Mouse (Mus musculus) forebrain, embryonic 13.5 days (tissue): ENCODE results near the gene Ubl7. TPM values are rescaled to one million over a fixed set of nuclear protein-coding genes. Genes with fewer than 3 reads are reported as not detected.

ENCODE experiments used
- ATAC-seq: fragments of 200-750 bp; cut with Nextera tagmentation; 2 replicates; pipeline ENCODE4 v1.8.0; 2017
- H3K27ac ChIP-seq: fragments of 300-500 bp; sonication (generic); 2 replicates; pipeline ENCODE4 v1.5.1; 2015; ENCODE audit warnings: inconsistent platforms, mild to moderate bottlenecking, moderate library complexity
- H3K27me3 ChIP-seq: fragments of 300-500 bp; sonication (generic); 2 replicates; pipeline ENCODE4 v1.6.1; 2015; ENCODE audit warnings: mild to moderate bottlenecking, inconsistent platforms
- H3K36me3 ChIP-seq: fragments of 300-500 bp; sonication (generic); 2 replicates; pipeline ENCODE4 v1.6.1; 2015; ENCODE audit warnings: mild to moderate bottlenecking, inconsistent platforms; ENCODE audit not compliant: poor library complexity, severe bottlenecking
- H3K4me1 ChIP-seq: fragments of 300-500 bp; sonication (generic); 2 replicates; pipeline ENCODE4 v1.6.1; 2015; ENCODE audit warnings: inconsistent platforms
- H3K4me2 ChIP-seq: fragments of 300-500 bp; sonication (generic); 2 replicates; pipeline ENCODE4 v1.6.1; 2015; ENCODE audit warnings: inconsistent platforms, mild to moderate bottlenecking, moderate library complexity
- H3K4me3 ChIP-seq: fragments of 300-500 bp; sonication (generic); 2 replicates; pipeline ENCODE4 v1.5.1; 2015; ENCODE audit warnings: mild to moderate bottlenecking, inconsistent platforms
- H3K9ac ChIP-seq: fragments of 300-500 bp; sonication (generic); 2 replicates; pipeline ENCODE4 v1.6.1; 2015; ENCODE audit warnings: mild to moderate bottlenecking, inconsistent platforms
- H3K9me3 ChIP-seq: fragments of 300-500 bp; sonication (generic); replicated peaks from 2 replicates; pipeline ENCODE4 v1.6.1; 2016; ENCODE audit warnings: inconsistent platforms
- WGBS: fragments of 180-500 bp; shearing (Covaris S2); methylation state at CpG from one replicate; pipeline ENCODE4 v1.1.7; 2015; 5-methylcytosine and 5-hydroxymethylcytosine counted together
- polyA plus RNA-seq: library from polyadenylated mRNA; unstranded; fragments of >200 nt; fragmentation: Nextera tagmentation; extraction: Ambion mirVana; gene quantifications from 2 replicates; pipeline ENCODE4 v1.2.1, GENCODE M21; 2015

Gene Ubl7
- polyA plus RNA-seq, 1 experiment from 2014 or later = 165 TPM

GRCm38 (mm10) chr9:57951993-57952392, 41.2 kb downstream of the Ubl7 start:
- Histone ChIP-seq H3K36me3 (peaks cover 24% of the 10 kb centered on the region), H3K27ac (no peak overlapping the region), H3K27me3 (no peaks in the 10 kb centered on the region), H3K4me2 (no peak overlapping the region), H3K9me3 (no peaks in the 10 kb centered on the region), H3K9ac (0 out of 2 replicates have a peak overlapping the region, but pooled peaks have one; percentile 9), H3K4me3 (no peak overlapping the region), H3K4me1 (peaks cover 30% of the 10 kb centered on the region)
- no peak for ATAC-seq
- 72% methylated on average over 6 of the region's 6 CpGs for WGBS

DNA sequence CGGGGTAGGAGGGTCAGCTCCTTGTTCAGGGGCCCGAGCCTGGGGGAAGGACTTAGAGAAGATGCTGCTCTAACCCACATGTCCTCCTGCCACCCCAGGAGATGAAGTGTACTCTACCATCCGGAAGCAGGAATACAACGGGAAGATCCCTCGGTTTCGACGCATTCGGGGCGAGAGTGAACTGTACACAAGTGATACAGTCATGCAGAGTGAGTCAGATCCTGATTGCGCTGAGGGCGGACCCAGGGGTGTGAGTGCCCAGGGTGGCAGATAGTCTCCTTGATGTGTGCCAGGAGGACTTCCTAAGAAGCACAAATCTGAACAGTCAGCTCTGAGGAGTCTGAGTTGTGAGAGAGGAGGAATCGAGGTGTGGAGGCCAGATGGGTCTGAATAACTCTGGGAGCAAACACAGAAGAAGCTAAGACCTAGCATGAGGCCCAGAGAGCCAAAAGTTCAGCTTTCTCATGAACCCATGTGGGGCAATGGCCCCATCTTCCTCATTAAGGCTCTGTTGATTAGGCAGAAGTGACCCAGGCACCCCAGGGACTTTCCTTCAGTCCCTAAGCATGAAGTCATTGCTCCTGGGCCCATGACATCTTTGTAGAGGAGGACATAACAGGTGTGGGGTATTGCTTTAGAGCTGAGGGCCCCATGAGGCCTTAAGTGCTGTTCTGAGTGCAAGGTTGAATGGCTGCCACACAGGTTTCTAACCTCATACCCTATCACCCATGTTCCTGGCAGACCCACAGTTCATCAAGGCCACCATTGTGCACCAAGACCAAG, 44.4 kb downstream of the Ubl7 start:
- ATAC-seq = no peak
- Histone ChIP-seq H3K9ac (no peak overlapping the region), H3K27ac (no peak overlapping the region), H3K4me3 (no peak overlapping the region), H3K27me3 (no peaks in the 10 kb centered on the region), H3K4me2 (no peak overlapping the region), H3K9me3 (no peaks in the 10 kb centered on the region), H3K36me3 (peaks cover 47% of the 10 kb centered on the region), H3K4me1 (peaks cover 14% of the 10 kb centered on the region)
- 92% methylated on average over 12 of the region's 12 CpGs for WGBS

GRCm38 (mm10) chr9:57955764-57956163, 45.0 kb downstream of the Ubl7 start:
- ATAC-seq = no peak
- Histone ChIP-seq H3K9ac (no peak overlapping the region), H3K27ac (no peak overlapping the region), H3K4me1 (peaks cover 7% of the 10 kb centered on the region), H3K27me3 (no peaks in the 10 kb centered on the region), H3K36me3 (peaks cover 53% of the 10 kb centered on the region), H3K4me2 (no peak overlapping the region), H3K4me3 (no peak overlapping the region), H3K9me3 (no peaks in the 10 kb centered on the region)
- WGBS = 85% methylated on average over 6 of the region's 6 CpGs

DNA sequence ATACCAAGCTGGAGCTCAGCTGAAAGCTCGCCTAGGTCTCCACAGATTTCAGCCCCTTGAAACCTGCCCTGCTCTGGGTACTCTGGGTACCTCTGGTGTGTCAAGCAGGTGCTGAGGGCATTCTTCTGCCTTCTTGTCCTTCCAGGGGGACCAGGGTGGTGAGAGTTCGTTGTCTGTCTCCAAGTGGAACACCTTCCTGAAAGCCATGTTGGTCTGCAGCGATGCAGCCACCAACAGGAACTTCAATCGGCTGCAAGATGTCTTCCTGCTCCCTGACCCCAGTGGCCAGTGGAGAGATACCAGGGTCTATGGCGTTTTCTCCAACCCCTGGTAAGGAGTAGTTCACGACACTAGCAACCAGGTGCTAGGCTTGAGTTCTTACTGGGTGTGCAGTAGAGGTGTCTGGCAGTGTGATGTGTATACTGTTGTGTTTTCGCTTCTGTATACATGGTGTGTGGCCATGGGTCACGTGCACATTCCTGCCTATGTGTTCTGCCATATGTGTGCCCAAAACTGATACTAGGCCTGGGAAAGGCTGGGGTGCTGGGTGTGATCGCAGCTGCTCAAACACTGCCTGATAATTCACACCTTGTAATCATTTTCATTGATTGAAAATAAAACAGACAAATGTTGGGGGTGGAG, 45.5 kb downstream of the Ubl7 start:
- Histone ChIP-seq H3K4me1 (peaks cover 2% of the 10 kb centered on the region), H3K9ac (no peak overlapping the region), H3K9me3 (no peaks in the 10 kb centered on the region), H3K36me3 (peaks cover 58% of the 10 kb centered on the region), H3K27ac (no peak overlapping the region), H3K4me2 (no peak overlapping the region), H3K4me3 (no peak overlapping the region), H3K27me3 (no peaks in the 10 kb centered on the region)
- WGBS = 89% methylated on average over 9 of the region's 9 CpGs
- no peak for ATAC-seq

GRCm38 (mm10) chr9:57956838-57957236, 46.1 kb downstream of the Ubl7 start:
- H3K4me3 ChIP-seq = no peak overlapping the region
- H3K36me3 ChIP-seq = peaks cover 63% of the 10 kb centered on the region
- WGBS = 85% methylated on average over 5 of the region's 5 CpGs

GRCm38 (mm10) chr9:57958615-57959014, 47.8 kb downstream of the Ubl7 start:
- H3K9ac ChIP-seq = no peak overlapping the region
- no peaks in the 10 kb centered on the region for H3K9me3 ChIP-seq
- no peak overlapping the region for H3K4me2 ChIP-seq
- no peaks in the 10 kb centered on the region for H3K27me3 ChIP-seq
- H3K4me3 ChIP-seq = no peak overlapping the region
- H3K27ac ChIP-seq = no peak overlapping the region
- 83% methylated on average over 1 of the region's 1 CpGs for WGBS
- H3K36me3 ChIP-seq = peaks cover 72% of the 10 kb centered on the region
- no peaks in the 10 kb centered on the region for H3K4me1 ChIP-seq
- ATAC-seq = no peak

More at GRCm38 (mm10) chr9:57956838-57957236, 46.1 kb downstream of the Ubl7 start:
- no peak overlapping the region for H3K4me2 ChIP-seq
- H3K4me1 ChIP-seq = no peaks in the 10 kb centered on the region
- no peak overlapping the region for H3K9ac ChIP-seq
- no peaks in the 10 kb centered on the region for H3K9me3 ChIP-seq
- no peaks in the 10 kb centered on the region for H3K27me3 ChIP-seq
- H3K27ac ChIP-seq = no peak overlapping the region
- ATAC-seq = no peak

DNA sequence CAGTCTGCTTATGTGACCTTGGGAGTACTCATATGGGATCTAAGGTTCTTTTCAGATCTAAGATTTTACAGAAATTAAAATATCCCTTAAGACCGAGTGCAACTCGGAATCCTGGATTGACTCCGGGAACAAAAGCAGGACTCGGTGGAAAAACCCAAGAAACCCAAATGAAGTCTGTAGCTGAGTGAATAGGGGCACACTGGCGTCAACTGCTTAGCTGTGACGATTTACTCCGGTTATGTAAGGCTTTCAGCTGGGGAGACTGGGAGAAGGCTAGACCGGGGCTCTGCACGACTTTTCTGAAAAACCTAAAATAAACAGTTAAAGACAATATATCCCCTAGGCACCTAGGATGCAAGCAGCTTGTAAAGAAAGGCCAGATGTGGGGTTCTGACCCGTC, 48.6 kb downstream of the Ubl7 start:
- H3K27ac ChIP-seq = no peak overlapping the region
- WGBS = 80% methylated on average over 10 of the region's 10 CpGs
- ATAC-seq = no peak
- no peak overlapping the region for H3K4me3 ChIP-seq
- peaks cover 72% of the 10 kb centered on the region for H3K36me3 ChIP-seq
- H3K9ac ChIP-seq = no peak overlapping the region
- H3K27me3 ChIP-seq = no peaks in the 10 kb centered on the region
- no peaks in the 10 kb centered on the region for H3K4me1 ChIP-seq
- H3K4me2 ChIP-seq = no peak overlapping the region
- H3K9me3 ChIP-seq = no peaks in the 10 kb centered on the region

DNA sequence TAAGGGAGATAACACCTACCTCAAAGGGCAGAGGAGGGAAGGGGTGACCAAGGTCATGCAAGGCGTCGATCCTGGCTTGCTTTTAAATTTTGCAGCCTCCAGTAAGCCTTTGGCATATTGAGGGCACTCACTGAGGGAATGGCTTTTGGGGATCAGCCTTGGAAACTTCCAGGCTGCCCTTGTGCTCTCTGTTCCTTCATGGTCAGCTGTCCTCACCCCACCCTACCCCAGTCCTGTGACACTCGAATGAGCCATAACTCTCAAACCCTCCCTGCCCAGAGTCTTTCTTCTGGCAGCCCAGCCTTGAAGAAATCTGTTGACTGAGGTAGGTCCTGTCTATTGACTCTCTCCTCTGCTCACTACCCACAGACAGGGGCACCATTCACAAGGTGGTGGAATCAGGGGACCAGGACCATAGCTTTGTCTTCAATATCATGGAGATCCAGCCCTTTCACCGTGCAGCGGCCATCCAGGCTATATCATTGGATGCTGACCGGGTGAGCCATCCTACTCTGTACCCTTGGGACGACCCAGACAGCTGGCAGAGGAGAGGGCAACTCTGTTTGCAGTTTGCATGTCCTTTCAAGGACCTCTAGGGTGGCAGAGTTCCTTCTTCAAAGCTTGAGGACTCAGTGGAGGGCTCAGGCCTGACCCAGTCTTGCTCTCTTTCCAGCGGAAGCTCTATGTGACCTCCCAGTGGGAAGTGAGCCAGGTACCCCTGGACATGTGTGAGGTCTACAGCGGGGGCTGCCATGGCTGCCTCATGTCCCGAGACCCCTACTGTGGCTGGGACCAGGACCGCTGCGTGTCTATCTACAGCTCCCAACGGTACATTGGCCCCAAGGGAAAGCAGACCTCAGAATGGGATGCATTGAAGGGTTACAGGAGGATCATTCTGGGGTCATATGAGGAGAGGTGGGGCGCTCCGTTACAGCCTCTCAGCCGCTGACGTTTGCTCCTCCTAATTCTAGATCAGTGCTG, 49.4 kb downstream of the Ubl7 start:
- Histone ChIP-seq H3K9me3 (no peaks in the 10 kb centered on the region), H3K27ac (no peak overlapping the region), H3K27me3 (no peaks in the 10 kb centered on the region), H3K9ac (no peak overlapping the region), H3K4me3 (no peak overlapping the region), H3K4me1 (no peaks in the 10 kb centered on the region), H3K4me2 (no peak overlapping the region), H3K36me3 (peaks cover 65% of the 10 kb centered on the region)
- ATAC-seq = no peak
- 89% methylated on average over 17 of the region's 17 CpGs for WGBS

DNA sequence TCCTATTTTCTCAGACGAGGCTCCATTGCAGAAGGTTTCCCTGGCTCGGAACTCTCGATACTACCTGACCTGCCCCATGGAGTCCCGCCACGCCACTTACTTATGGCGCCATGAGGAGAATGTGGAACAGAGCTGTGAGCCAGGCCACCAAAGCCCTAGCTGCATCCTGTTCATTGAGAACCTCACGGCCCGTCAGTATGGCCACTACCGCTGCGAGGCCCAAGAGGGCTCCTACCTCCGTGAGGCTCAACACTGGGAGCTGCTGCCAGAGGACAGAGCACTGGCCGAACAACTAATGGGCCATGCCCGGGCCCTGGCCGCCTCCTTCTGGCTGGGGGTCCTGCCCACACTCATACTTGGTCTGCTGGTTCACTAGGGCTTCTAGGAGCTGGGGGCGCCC, 50.4 kb downstream of the Ubl7 start:
- Histone ChIP-seq H3K4me2 (no peak overlapping the region), H3K9me3 (no peaks in the 10 kb centered on the region), H3K4me1 (no peaks in the 10 kb centered on the region), H3K36me3 (peaks cover 55% of the 10 kb centered on the region), H3K4me3 (no peak overlapping the region), H3K27ac (0 out of 2 replicates have a peak overlapping the region, but pooled peaks have one; percentile 4), H3K27me3 (no peaks in the 10 kb centered on the region), H3K9ac (no peak overlapping the region)
- WGBS = 93% methylated on average over 15 of the region's 15 CpGs
- no peak for ATAC-seq

GRCm38 (mm10) chr9:57961863-57962778, 51.3 kb downstream of the Ubl7 start:
- Histone ChIP-seq H3K9me3 (no peaks in the 10 kb centered on the region), H3K27ac (0 out of 2 replicates have a peak overlapping the region, but pooled peaks have one; percentile 4), H3K4me3 (no peak overlapping the region), H3K4me1 (no peaks in the 10 kb centered on the region), H3K36me3 (peaks cover 46% of the 10 kb centered on the region), H3K27me3 (no peaks in the 10 kb centered on the region), H3K4me2 (no peak overlapping the region), H3K9ac (no peak overlapping the region; the same call in 1 of the 2 replicates)
- ATAC-seq = no peak
- WGBS = 78% methylated on average over 17 of the region's 17 CpGs
